Mouse (Mus musculus): ENCODE results near the gene Dcaf5. TPM values are rescaled to one million over a fixed set of nuclear protein-coding genes. Genes with fewer than 3 reads are reported as not detected.

Dcaf5 gene
- polyA plus RNA-seq, 1 experiment from 2014 or later: 12.1 TPM

GRCm38 (mm10) chr12:80396397-80396796, 40.0 kb downstream of the Dcaf5 start:
- no peak overlapping the region for H3K27ac ChIP-seq
- WGBS: 76% methylated on average over 6 of the region's 6 CpGs
- no peaks in the 10 kb centered on the region for H3K4me1 ChIP-seq (replicated peaks)
- H3K27me3 ChIP-seq (ENCODE audit: insufficient read depth, poor library complexity, severe bottlenecking): no peaks in the 10 kb centered on the region
- peaks cover 82% of the 10 kb centered on the region for H3K36me3 ChIP-seq
- H3K4me3 ChIP-seq: no peak overlapping the region
- no peak for DNase-seq (ENCODE audit: low spot score)
- H3K9me3 ChIP-seq: no peaks in the 10 kb centered on the region

DNA sequence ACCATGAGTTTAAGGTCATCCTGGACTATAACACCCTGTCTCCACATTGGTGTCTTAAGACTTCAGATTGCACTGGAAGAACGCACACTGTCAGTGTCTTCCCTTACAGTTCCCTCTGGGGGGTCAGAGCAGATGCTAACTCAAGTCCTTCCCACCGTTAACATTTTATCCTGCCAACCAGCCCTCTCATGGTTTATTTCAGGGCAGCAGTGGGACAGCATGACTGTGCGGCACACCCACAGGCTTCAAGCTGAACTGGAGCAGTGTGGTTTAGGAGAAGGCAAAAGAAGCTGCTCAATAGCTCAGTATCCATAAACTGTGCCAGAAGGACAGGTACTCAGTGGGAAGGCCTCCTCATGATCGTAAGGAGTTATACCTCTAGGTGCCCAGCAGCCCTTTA, 41.1 kb downstream of the Dcaf5 start:
- Histone ChIP-seq H3K36me3 (peaks cover 72% of the 10 kb centered on the region), H3K27me3 (ENCODE audit: insufficient read depth, poor library complexity, severe bottlenecking) (no peaks in the 10 kb centered on the region)
- 93% methylated on average over 4 of the region's 4 CpGs for WGBS

DNA sequence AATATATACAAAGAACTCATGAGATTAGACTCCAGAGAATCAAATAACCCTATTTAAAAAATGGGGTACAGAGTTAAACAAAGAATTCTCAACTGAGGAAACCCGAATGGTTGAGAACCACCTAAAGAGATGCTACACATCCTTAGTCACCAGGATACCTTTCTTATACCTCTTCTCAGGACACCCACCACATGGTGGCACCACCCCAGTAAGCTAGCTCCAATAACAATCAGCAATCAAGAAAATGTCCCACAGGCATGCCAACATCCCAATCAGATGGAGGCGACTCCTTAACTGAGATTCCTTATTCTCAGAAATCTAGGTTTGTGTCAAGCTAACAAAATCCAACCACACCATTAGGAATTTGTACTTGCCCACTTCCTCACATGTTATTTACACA, 42.4 kb downstream of the Dcaf5 start:
- no peaks in the 10 kb centered on the region for H3K4me1 ChIP-seq (replicated peaks)
- no peaks in the 10 kb centered on the region for H3K9me3 ChIP-seq
- H3K4me3 ChIP-seq: no peak overlapping the region
- peaks cover 76% of the 10 kb centered on the region for H3K36me3 ChIP-seq
- H3K27ac ChIP-seq: no peak overlapping the region
- DNase-seq (ENCODE audit: low spot score): no peak
- H3K27me3 ChIP-seq (ENCODE audit: insufficient read depth, poor library complexity, severe bottlenecking): no peaks in the 10 kb centered on the region
- WGBS: 93% methylated on average over 2 of the region's 2 CpGs

More for the DNA sequence above, 41.1 kb downstream of the Dcaf5 start:
- no peak overlapping the region for H3K4me3 ChIP-seq
- H3K27ac ChIP-seq: no peak overlapping the region
- no peak for DNase-seq (ENCODE audit: low spot score)
- no peaks in the 10 kb centered on the region for H3K9me3 ChIP-seq
- H3K4me1 ChIP-seq (replicated peaks): no peaks in the 10 kb centered on the region

- Histone ChIP-seq H3K9me3 (no peaks in the 10 kb centered on the region), H3K27ac (no peak overlapping the region), H3K27me3 (ENCODE audit: insufficient read depth, poor library complexity, severe bottlenecking) (no peaks in the 10 kb centered on the region), H3K4me3 (no peak overlapping the region), H3K4me1 (replicated peaks) (no peaks in the 10 kb centered on the region), H3K36me3 (peaks cover 48% of the 10 kb centered on the region)
- no peak for DNase-seq (ENCODE audit: low spot score)
- 75% methylated on average over 3 of the region's 3 CpGs for WGBS
Measured at GRCm38 (mm10) chr12:80389448-80389847, 47.0 kb downstream of the Dcaf5 start.

GRCm38 (mm10) chr12:80387326-80387725, 49.1 kb downstream of the Dcaf5 start:
- Histone ChIP-seq H3K4me1 (replicated peaks) (no peaks in the 10 kb centered on the region), H3K36me3 (peaks cover 49% of the 10 kb centered on the region), H3K9me3 (no peaks in the 10 kb centered on the region), H3K27me3 (ENCODE audit: insufficient read depth, poor library complexity, severe bottlenecking) (no peaks in the 10 kb centered on the region), H3K27ac (no peak overlapping the region), H3K4me3 (no peak overlapping the region)
- 88% methylated on average over 5 of the region's 5 CpGs for WGBS
- no peak for DNase-seq (ENCODE audit: low spot score)

DNA sequence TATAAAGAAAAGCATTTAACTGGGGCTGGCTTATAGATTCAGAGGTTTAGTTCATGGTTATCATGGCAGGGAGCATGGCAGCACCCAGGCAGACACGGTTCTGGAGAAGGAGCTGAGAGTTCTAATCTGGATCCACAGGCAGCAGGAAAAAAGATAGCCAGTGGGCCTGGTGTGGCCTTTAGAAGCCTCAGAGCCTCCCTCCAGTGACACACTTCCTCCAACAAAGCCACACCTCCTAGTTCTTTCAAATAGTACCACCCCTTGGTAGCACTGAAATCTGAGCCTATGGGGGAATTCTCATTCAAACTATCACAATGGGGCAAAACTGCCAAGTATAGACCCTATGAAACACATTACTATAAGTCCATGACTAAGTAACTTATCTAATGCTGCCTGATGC, 51.0 kb downstream of the Dcaf5 start:
- DNase-seq (ENCODE audit: low spot score): no peak

DNA sequence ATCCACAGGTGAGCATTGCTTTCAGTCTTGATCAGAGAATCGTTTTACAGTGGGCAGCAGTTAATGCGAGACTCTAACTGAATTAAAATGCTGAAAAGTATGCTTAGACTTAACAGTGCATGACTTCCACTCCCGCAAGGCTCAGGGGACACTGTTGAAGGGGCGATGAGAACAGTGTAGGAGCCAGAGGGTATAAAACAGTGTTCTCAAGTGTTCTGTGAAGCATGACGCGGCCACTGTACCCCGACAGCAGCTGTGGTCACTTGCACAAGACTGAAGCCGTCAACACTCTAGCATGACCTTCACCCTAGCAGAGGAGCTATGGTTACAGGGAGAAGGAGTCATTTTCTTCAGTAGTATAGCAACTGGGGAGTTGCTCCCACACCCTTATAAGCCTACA, 52.9 kb downstream of the Dcaf5 start:
- 91% methylated on average over 8 of the region's 8 CpGs for WGBS
- H3K9me3 ChIP-seq: no peaks in the 10 kb centered on the region
- H3K36me3 ChIP-seq: peaks cover 51% of the 10 kb centered on the region
- H3K4me3 ChIP-seq: no peak overlapping the region
- no peak overlapping the region for H3K27ac ChIP-seq
- H3K27me3 ChIP-seq (ENCODE audit: insufficient read depth, poor library complexity, severe bottlenecking): no peaks in the 10 kb centered on the region
- H3K4me1 ChIP-seq (replicated peaks): peaks cover 11% of the 10 kb centered on the region
- no peak for DNase-seq (ENCODE audit: low spot score)

More for the DNA sequence above, 51.0 kb downstream of the Dcaf5 start:
- peaks cover 4% of the 10 kb centered on the region for H3K4me1 ChIP-seq (replicated peaks)
- no peak overlapping the region for H3K4me3 ChIP-seq
- no peak overlapping the region for H3K27ac ChIP-seq
- no peaks in the 10 kb centered on the region for H3K9me3 ChIP-seq
- WGBS: 85% methylated on average over 1 of the region's 1 CpGs
- no peaks in the 10 kb centered on the region for H3K27me3 ChIP-seq (ENCODE audit: insufficient read depth, poor library complexity, severe bottlenecking)
- H3K36me3 ChIP-seq: peaks cover 51% of the 10 kb centered on the region

GRCm38 (mm10) chr12:80382794-80383193, 53.6 kb downstream of the Dcaf5 start:
- Histone ChIP-seq H3K9me3 (no peaks in the 10 kb centered on the region), H3K4me1 (replicated peaks) (peaks cover 11% of the 10 kb centered on the region), H3K4me3 (no peak overlapping the region), H3K27ac (no peak overlapping the region), H3K36me3 (peaks cover 53% of the 10 kb centered on the region), H3K27me3 (ENCODE audit: insufficient read depth, poor library complexity, severe bottlenecking) (no peaks in the 10 kb centered on the region)
- DNase-seq (ENCODE audit: low spot score): no peak
- 91% methylated on average over 2 of the region's 2 CpGs for WGBS

- 83% methylated on average over 10 of the region's 10 CpGs for WGBS
- H3K27ac ChIP-seq: peak overlapping the region; percentile 76
- DNase-seq (ENCODE audit: low spot score): peak; percentile 35
Measured at GRCm38 (mm10) chr12:80379831-80380457, 56.5 kb downstream of the Dcaf5 start.

DNA sequence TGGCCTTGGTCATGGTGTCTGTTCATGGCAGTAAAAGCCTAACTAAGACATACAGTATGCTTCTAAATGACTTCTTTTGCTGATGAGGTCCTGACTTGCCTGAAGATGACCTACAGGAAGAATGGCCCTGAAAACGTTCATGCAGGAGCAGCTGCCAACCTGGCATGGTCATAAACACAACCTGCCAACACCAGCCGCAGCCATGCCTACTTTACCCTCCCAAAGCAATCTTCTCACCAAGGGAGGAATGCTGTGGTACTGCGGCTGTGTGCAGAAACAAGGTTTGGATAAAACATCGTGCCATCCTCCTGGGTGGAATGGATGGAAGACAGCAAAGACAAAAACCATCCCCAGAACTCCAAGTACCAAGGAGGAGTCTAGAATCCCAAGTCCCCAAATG, 57.0 kb downstream of the Dcaf5 start:
- peaks cover 65% of the 10 kb centered on the region for H3K36me3 ChIP-seq

More at GRCm38 (mm10) chr12:80379831-80380457, 56.5 kb downstream of the Dcaf5 start:
- H3K36me3 ChIP-seq: peaks cover 59% of the 10 kb centered on the region
- no peaks in the 10 kb centered on the region for H3K9me3 ChIP-seq
- H3K4me1 ChIP-seq (replicated peaks): peaks cover 11% of the 10 kb centered on the region
- H3K27me3 ChIP-seq (ENCODE audit: insufficient read depth, poor library complexity, severe bottlenecking): no peaks in the 10 kb centered on the region
- peak overlapping the region; percentile 13; the same call in 1 of the 2 replicates for H3K4me3 ChIP-seq

DNA sequence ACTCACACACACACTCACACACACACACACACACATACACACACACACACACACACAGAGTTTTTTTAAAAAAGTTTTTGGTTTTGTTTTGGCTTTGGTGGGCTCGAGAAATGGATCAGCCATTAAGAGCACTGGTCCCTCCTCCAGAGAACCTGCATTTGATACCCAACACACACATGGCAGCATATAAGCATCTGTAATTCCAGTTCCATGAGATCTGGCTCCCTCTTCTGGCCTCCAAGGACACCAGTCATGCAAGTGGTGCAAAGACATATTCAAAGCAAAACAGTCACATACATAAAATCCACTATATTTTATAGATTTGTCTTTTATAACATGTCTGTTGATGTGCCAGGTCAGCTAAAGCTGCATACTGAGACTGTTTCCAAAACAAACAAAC, 58.8 kb downstream of the Dcaf5 start:
- DNase-seq (ENCODE audit: low spot score): peak; percentile 23
- Histone ChIP-seq H3K36me3 (peaks cover 69% of the 10 kb centered on the region), H3K27ac (no peak overlapping the region), H3K4me3 (no peak overlapping the region), H3K27me3 (ENCODE audit: insufficient read depth, poor library complexity, severe bottlenecking) (no peaks in the 10 kb centered on the region), H3K9me3 (no peaks in the 10 kb centered on the region), H3K4me1 (replicated peaks) (peaks cover 11% of the 10 kb centered on the region)
- WGBS: 69% methylated on average over 1 of the region's 1 CpGs

More for the DNA sequence above, 57.0 kb downstream of the Dcaf5 start:
- Histone ChIP-seq H3K9me3 (no peaks in the 10 kb centered on the region), H3K4me1 (replicated peaks) (peaks cover 11% of the 10 kb centered on the region), H3K4me3 (no peak overlapping the region), H3K27ac (no peak overlapping the region), H3K27me3 (ENCODE audit: insufficient read depth, poor library complexity, severe bottlenecking) (no peaks in the 10 kb centered on the region)
- no peak for DNase-seq (ENCODE audit: low spot score)
- WGBS: 85% methylated on average over 4 of the region's 4 CpGs

DNA sequence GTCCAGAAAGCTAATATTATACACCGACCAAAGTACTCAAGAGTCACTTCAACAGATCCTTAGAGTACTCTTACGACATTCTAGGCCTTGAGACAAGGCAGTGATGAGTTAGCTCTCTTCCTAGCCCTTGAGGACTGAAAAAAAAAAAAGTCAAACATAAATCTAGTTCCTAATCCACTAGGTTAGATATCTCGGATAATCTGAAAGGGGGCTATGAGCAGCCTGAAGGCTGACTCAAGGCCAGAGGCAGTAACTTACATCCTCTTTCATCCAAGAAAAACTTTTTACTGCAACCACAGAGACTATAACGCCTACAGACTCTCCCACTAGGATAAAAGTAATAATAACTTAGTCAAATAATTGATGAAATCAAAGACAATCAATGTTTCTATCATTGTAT, 60.7 kb downstream of the Dcaf5 start:
- peaks cover 76% of the 10 kb centered on the region for H3K36me3 ChIP-seq

DNA sequence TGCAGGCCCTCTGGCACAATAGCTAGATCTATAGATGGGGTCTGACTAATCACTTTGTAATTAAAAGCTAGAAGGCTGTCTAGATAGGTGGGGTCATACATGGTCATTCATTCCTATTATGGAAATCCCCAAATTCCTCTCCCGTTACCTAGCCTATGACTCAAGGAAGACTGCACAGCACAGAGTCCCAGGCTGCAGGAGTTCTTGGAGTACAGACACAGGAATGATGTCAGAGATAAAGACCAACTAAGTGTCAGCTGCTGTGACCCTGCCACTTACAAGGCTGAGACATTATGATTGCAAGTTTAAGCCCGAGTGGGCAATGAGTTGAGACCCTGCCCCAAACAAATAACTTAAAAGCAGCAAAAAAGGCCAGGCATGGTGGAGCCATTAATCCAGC, 61.7 kb downstream of the Dcaf5 start:
- no peak overlapping the region for H3K27ac ChIP-seq
- no peak for DNase-seq (ENCODE audit: low spot score)
- WGBS: 91% methylated on average over 2 of the region's 2 CpGs
- peaks cover 69% of the 10 kb centered on the region for H3K36me3 ChIP-seq
- no peaks in the 10 kb centered on the region for H3K9me3 ChIP-seq
- H3K27me3 ChIP-seq (ENCODE audit: insufficient read depth, poor library complexity, severe bottlenecking): no peaks in the 10 kb centered on the region
- H3K4me1 ChIP-seq (replicated peaks): peaks cover under 1% of the 10 kb centered on the region; the same call in 1 of the 2 replicates
- no peak overlapping the region for H3K4me3 ChIP-seq

More for the DNA sequence above, 60.7 kb downstream of the Dcaf5 start:
- Histone ChIP-seq H3K4me3 (no peak overlapping the region), H3K9me3 (no peaks in the 10 kb centered on the region), H3K4me1 (replicated peaks) (peaks cover 10% of the 10 kb centered on the region), H3K27me3 (ENCODE audit: insufficient read depth, poor library complexity, severe bottlenecking) (no peaks in the 10 kb centered on the region), H3K27ac (no peak overlapping the region)
- WGBS: 94% methylated on average over 4 of the region's 4 CpGs
- DNase-seq (ENCODE audit: low spot score): no peak

GRCm38 (mm10) chr12:80372946-80373345, 63.5 kb downstream of the Dcaf5 start:
- no peak for DNase-seq (ENCODE audit: low spot score)
- Histone ChIP-seq H3K27ac (no peak overlapping the region), H3K9me3 (no peaks in the 10 kb centered on the region), H3K4me1 (replicated peaks) (no peaks in the 10 kb centered on the region), H3K4me3 (no peak overlapping the region), H3K36me3 (peaks cover 62% of the 10 kb centered on the region), H3K27me3 (ENCODE audit: insufficient read depth, poor library complexity, severe bottlenecking) (no peaks in the 10 kb centered on the region)
- 96% methylated on average over 8 of the region's 8 CpGs for WGBS
